Mouse (Mus musculus): ENCODE data around the gene Isyna1. TPM values are rescaled to one million over a fixed set of nuclear protein-coding genes. Genes with fewer than 3 reads are reported as not detected.

Isyna1 gene
- 86.9 TPM for total RNA-seq (2023)

GRCm38 (mm10) chr8:70593961-70594609 lies at the start of gene Isyna1:
Isyna1 (plus strand) TSS chr8:70594373.

DNA sequence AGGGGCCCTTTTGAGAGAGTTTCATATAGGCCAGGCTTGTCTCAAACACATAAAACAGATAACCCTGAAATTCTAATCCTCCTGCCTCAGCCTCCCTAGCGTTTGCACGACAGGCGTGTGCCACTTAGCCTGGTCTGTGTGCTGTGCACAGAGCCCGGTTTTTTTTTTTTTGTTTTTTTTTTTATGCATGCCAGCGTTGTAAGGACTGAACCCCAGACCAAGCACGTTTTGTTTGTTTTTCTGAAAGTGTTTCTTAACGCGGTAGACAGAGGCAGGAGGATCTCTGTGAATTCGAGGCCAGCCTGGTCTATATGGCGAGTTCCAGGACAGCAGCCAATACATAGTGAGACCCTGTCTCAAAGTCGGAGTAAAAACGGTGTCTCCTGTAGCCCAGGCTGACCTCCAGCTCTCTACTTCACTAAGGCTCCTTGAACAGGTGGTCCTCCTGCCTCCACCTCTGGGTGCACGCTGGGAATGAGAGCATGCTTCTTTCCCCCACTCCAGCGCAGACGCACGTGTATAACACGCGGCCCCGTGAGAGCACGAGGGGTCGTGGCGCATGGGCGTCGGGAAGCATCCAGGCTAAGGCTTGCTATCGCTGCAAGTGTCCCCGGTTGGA lies 14.7 kb downstream of the Isyna1 start, which contains the start of gene Ssbp4:
Ssbp4 (minus strand) TSS at position 124 of the 619 bp plus-strand sequence.

DNA sequence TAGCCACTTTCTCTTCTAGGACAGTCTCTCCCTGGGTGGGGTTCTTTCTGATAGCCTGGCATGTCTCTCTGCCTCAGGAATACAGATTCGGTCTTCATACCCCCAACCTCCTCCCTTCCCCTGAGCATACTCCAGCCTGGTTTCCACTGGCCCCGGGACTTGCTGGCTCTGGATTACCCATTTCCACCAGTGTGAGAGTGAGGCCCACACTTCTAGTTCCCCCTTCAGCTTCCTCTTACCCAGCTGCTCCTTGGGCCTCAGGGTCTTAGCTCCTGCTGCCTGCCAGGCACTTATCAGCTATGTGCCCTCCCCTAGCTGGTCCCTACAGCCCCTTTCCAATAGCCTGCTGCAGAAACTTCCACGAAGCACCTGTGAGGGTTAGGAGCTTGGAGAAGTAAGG lies 21.7 kb downstream of the Isyna1 start, which contains the start of gene Lrrc25:
Lrrc25 (plus strand) TSS at position 262 of the 400 bp plus-strand sequence.

GRCm38 (mm10) chr8:70632346-70632892 lies 38.2 kb downstream of the Isyna1 start, which contains the start of gene Gdf15:
Gdf15 (minus strand) TSS chr8:70632456.

Other genes with a start within 250 kb of the Isyna1 start
- gene Upf1, start 241.1 kb upstream of the Isyna1 start, total RNA-seq (2023), result 89.0 TPM
- gene Comp, start 220.8 kb upstream of the Isyna1 start, total RNA-seq (2023), result 0.83 TPM
- 28.3 TPM for gene Crtc1, start 154.8 kb upstream of the Isyna1 start, total RNA-seq (2023)
- gene Klhl26, start 117.4 kb upstream of the Isyna1 start, total RNA-seq (2023), result 8.8 TPM
- gene Tmem59l, start 107.0 kb upstream of the Isyna1 start, total RNA-seq (2023), result not detected
- gene Crlf1, start 101.2 kb upstream of the Isyna1 start, total RNA-seq (2023), result not detected
- gene Rex1bd, start 87.6 kb upstream of the Isyna1 start, total RNA-seq (2023), result 58.5 TPM
- 3,579 TPM for gene Uba52, start 83.6 kb upstream of the Isyna1 start, total RNA-seq (2023)
- gene Fkbp8, start 66.6 kb upstream of the Isyna1 start, total RNA-seq (2023), result 280 TPM
- gene Kxd1, start 66.4 kb upstream of the Isyna1 start, total RNA-seq (2023), result 55.7 TPM
- 33.6 TPM for gene Ell, start 54.9 kb upstream of the Isyna1 start, total RNA-seq (2023)
- 116 TPM for gene Ssbp4, start 14.5 kb downstream of the Isyna1 start, total RNA-seq (2023)
- 1.2 TPM for gene Lrrc25, start 21.8 kb downstream of the Isyna1 start, total RNA-seq (2023)
- gene Gdf15, start 38.1 kb downstream of the Isyna1 start, total RNA-seq (2023), result not detected
- gene Pgpep1, start 66.0 kb downstream of the Isyna1 start, total RNA-seq (2023), result 2.0 TPM
- gene Lsm4, start 78.9 kb downstream of the Isyna1 start, total RNA-seq (2023), result 109 TPM
- gene Jund, start 104.6 kb downstream of the Isyna1 start, total RNA-seq (2023), result 1,593 TPM
- 9.8 TPM for gene Iqcn, start 109.1 kb downstream of the Isyna1 start, total RNA-seq (2023)
- not detected for gene Gm3336, start 124.2 kb downstream of the Isyna1 start, total RNA-seq (2023)
- 0.30 TPM for gene Pde4c, start 129.3 kb downstream of the Isyna1 start, total RNA-seq (2023)
- 7.0 TPM for gene Rab3a, start 160.3 kb downstream of the Isyna1 start, total RNA-seq (2023)
- gene Mpv17l2, start 166.6 kb downstream of the Isyna1 start, total RNA-seq (2023), result 19.3 TPM
- 18.3 TPM for gene Pik3r2, start 182.3 kb downstream of the Isyna1 start, total RNA-seq (2023)
- 171 TPM for gene Mast3, start 210.7 kb downstream of the Isyna1 start, total RNA-seq (2023)
- 2.2 TPM for gene Il12rb1, start 214.1 kb downstream of the Isyna1 start, total RNA-seq (2023)
- 38.4 TPM for gene Arrdc2, start 245.3 kb downstream of the Isyna1 start, total RNA-seq (2023)

Measured in CD4-positive naive resting alpha-beta T cell, adult 57 days (primary cell).